Mouse (Mus musculus): Measurements from ENCODE around the gene Tbc1d8. TPM values are rescaled to one million over a fixed set of nuclear protein-coding genes. Genes with fewer than 3 reads are reported as not detected.

The Tbc1d8 gene
- total RNA-seq, 2 experiments from 2014 or later = 10.9 to 12.7 TPM

DNA sequence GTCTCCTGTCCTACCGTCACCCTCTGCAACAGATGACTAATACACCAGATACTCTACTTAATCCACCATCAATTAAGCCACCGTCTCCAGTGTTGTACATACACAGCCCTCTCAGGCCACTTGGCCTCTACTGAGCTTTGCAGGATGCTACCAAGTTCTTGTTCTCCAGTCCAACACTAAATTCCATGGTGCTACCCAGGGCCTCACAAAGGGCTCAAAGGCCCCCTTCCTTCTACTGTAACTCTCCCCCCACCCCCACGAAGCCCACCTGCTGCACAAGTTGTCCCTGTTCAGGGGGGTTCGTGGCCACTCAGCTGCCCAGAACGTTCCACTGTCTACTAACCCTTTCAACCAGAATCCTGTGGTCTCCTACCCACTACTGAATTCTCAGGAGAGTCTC is 1.5 kb downstream of the Tbc1d8 start:
- DNase-seq = no peak

DNA sequence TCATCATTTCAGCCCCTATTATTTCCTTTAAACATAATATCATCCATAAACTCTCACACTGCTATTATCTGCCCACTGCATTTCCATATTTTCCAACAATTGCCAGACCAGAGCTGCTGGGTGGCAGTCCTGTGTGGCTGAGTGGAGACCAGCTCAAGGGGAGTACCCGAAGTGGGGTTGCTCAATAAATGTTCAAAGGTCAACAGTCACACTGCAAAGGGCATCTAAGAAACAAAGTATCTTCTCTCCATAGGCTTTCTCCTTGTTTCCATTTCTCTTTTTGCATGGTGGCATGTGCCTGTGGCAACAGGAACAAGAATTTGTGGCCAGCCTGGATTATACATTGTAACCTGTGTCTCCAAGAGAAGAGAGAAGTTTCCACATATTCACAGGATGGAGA is 2.2 kb downstream of the Tbc1d8 start:
- no peak for DNase-seq

DNA sequence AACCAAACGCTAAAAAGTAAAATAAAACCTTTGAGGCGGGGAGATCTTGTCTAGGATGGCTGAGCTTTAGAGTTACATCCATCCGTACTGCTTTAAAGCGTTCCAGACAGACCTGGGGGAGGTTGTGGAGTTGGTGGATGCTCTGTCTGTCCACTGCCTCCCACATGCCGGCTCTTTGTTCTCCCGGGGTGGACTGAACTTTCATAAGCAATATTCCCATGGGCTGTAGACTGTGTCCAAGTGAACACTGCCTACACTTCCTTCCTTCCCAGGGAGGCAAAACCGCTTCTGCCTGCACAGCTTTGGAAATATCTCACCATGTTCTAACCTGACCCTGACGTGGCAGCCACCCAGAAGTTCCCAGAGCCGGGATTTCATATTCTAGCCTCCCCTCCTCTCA is 4.0 kb downstream of the Tbc1d8 start:
- no peak for DNase-seq

DNA sequence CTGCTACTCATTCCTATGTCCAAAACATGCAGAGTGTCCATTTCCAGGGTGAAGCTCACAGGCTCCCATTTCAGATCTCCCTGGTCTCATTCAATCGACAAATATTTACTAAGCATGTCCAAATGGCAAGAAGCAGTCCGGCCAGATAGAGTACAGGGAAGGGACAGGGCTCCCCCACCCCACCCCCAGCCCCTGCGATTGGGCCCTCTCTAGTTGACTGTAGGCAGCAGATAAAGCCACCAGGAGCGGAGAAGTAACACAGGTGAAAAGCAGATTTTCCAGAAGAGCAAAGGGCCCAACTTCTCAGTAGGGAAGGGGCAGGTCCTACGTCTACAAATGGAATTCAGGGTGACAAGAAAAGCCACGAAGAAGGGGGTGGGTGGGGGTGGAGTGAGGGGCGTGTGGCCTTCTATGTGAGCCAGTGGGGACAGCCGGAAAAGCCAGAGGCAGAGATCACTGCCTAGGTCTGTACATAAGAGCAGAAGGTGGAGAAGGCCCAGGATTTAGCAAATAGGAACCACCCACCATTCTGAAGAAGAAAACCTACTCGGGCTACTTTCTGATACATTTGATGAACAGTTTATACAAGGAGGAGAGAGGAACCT is 7.2 kb downstream of the Tbc1d8 start:
- DNase-seq = no peak

DNA sequence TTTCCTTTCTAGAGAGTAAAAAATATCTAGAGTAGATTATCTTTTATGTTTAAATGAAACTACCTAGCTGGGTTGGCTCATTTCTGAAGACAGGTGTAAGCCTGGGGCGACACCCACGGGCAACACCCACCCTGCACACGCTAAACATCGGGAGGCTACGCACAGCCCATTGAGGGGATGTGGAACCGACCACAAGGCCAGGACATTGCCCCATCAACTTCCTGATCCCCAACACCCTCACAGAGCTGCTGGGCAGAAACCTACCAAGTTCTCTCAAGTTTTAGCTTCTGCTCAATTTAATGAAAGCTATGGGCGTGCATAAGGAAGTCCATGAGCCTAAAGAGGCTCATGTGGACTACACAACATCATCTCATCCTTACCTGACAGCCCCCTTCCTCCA is 9.6 kb downstream of the Tbc1d8 start:
- no peak for DNase-seq

DNA sequence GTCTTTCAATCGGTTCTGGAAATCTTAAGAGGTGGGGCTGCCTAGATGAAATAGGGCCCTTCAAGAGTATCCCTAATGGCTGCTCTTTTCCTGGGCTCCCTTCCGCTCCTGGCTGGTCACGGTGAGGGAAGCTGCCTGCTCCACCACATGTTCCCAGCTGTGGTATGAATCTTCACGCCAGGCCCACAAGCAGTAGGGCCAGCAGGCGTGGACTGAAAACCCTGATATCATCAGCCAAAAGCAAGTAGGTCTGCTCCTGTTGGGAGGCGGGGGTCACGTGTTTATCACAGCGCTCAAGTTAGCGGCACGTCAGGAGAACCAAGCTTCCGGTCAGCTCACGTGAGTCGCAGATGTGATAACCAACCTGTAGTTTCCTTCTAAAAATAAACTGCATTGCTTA is 12.0 kb downstream of the Tbc1d8 start:
- no peak for DNase-seq

DNA sequence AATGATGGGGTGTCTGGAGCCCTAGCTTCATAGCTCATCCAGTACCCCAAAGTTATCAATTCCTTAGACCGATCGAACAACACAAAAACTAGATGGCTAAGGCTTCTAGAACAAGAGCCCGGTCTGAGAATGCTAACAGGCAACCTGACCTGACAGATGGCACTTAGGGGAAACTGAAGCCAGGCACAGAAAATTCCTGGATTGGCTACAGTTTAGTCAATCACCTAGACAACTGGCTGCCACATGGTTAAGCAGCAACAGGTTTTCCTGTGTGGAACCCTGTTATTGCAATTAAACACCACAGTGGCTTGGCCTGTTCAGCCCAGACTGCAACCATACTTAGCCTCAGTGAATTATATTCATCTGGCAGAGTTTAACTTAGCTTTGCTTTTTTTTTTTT is 13.8 kb downstream of the Tbc1d8 start:
- no peak for DNase-seq

DNA sequence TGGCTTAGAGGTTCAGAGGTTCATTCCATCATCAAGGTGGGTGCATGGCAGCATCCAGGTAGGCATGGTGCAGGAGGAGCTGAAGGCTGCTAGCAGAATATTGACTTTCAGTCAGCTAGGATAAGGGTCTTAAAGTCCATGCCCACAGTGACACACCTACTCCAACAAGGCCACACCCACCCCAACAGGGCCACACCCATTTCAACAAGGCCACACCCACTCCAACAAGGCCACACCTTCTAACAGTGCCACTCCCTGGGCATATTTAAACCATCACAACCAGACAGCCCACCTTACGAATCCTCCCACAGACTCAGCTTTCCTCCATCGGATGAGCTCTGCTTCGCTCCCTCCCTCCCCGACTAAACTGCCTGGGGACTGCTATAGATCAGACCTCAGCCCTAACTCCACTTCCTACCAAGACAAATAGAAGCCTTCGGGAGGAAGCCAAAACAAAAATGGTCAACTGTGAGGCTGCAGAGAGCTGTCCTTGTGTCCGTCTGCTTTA is 15.6 kb downstream of the Tbc1d8 start:
- no peak for DNase-seq

DNA sequence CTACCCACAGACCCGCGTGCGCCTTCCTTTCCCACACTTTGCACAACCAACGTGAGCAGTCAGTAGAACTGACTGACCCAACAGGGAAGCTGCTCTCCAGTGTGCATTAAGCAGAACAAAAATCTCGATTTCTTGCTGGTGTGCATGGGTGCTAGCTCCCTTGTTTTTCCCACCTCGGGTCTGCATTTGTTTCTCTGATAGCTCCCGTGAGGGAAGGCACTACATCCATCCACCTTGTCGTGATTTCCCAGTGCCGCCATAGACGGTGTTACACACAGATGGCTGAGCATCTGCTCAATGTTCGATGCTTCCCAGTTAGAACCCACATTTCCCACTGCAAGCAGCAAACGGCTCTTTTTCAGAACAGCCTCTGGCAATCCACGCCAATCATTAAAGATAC is 16.5 kb downstream of the Tbc1d8 start:
- DNase-seq = peak; percentile 38 to 39

DNA sequence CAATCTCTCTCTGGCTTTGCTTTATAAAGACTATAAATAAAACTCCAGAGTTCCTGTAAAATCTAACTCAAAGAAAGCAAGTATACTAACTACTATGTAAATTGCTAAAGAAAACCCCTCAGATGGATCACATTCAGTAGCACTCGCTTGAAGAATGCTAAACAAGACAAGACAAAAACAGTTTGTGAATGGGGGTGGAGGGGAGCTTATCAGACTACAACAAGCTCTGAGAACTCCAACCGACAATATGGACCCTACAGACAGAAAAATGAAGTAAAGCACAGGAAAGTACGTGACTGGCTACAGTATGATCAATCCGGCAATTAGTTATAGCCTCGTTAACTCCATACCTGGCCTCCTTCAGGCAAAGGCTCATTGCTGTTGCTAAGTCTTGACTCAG is 18.1 kb downstream of the Tbc1d8 start:
- no peak for DNase-seq

DNA sequence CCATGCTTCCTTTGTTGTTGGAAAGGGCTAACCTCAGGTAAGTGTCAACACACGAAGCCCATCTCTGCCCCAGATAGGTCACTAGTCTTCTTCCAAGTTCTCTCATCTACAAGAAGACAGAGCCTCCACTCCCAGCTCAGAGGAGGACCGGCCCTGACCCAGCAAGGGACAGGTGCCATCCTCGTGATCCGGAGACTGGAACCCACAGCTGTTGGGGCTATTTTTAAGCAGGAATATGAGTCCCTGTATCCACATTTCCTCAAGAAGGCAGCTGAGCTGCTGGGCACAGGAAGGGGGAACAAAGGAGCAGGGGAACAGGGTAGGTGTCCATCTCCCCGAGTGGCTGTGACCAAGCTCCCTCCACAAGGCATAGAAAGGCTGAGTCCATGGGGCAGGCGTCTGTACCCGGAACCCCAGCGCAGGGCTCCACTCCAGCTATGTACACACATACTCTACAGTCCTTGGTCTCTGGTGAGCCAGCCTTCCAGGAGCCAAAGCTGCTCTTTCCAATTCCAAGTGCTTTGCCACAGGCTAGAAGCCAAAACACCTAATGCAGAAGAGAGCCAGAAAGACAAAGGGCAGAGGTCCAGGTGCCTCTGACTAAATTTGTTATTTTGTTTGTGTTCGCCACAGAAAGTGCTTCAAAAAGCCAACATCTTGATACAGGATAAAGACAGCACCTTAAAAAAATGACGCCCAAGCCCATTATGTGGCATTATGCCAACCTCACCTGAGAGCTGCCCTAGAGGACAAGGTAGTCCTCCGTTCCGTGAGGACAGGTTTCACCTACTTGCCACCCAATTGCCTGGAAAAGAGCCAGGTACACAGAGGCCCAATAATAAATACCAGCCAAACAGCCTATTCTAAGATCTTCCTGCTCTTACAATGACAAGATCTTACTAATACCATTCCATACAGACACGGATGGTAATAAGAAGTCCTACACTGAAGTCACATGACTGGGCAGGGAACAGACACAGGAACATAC is 20.4 kb downstream of the Tbc1d8 start:
- no peak for DNase-seq

DNA sequence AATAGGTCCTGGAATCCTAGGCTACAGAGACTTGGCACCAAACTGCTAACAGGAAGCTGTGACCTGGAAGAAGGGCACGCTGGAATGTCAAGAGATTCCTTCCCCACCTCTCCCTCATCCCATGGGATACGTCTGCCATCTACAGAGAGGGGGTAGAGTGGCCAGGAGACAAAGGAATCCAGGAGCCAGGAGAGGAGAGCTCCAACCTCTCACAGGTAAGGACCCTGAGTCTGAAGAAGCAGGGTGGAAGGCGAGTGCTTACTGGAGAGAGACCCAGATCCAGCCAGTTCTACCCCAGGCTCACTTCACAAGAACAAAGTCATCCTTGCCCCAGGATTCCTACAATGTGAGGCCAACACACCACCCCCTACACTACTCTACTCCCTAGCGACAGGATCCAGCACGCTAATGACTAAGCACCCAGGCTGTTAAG is 22.1 kb downstream of the Tbc1d8 start:
- no peak for DNase-seq

DNA sequence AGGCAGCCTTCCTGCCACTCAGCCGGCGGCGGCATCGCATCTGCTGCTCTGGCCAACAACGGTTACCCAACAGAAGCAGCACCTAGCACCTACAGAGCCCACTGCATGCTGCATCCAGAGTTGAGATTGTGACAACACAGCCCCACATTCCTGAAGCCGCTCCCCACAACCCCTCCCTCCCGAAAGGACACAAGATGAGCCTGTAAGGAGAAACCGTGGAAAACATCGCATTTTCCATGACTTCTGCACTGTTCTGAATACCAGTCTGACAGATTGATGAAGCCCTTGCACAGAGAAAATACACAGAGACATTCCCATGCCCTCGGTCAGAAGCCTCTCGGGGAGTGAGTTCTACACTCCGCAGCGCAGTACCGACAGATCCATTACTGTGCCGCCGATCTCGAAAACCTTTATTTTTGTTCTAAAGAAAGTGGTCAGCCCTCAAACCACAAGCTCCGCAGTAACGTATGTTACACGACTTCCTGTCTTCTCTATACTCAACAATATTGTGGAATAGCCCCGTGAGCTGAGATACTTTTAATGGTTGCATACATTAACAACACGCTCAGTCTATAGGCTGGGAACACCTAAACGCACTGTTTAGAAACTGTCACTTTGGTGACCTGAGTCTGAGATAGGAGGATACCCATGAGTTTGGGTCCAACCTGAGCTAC is 23.1 kb downstream of the Tbc1d8 start:
- no peak for DNase-seq

DNA sequence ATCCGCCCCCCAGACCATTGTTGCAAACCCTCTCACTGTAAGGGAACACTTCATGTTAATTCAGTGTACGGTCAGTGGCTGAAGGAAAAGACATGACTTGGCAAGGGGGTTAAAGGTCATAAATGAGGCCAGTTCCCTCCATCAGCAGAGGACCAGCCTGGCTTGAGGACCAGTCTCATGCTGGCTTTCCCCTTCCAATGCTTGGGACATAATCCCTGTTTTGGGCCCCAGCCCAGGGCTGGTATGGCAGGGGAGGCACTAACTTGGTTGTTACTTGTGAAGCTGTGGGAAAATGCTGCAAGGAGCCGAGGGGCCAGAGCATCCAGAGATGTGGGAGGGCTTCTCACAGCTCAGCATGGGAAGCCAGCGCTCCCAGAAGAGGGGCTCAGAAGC is 23.8 kb downstream of the Tbc1d8 start:
- DNase-seq = no peak

DNA sequence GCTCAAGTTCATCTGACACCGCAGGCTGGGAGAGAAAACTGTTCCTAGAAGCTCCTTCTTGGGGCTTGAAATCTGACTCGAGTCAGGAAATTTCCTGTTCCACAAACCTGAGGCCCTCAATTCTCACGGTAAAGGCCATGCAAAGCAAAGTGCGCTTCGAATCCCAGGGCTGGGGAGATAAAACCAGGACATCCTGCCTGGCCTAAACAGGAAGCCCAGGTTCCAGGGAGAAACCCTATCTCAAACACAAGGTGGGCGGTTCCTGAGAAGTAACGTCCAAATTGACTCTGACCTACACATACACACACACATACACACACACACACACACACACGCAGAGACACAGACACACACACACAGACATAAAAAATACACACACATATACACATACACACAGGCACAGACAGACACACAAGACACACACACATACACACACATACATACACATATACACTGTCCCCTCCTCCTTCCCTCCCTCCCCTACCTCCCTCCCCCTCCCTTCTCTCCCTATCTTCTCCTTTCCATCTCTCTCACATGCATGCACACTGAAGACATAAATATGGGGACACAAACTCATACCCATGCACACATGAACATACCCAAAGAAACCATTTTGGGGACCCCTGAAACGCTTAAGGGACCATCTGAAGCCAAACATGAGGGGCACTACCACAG is 24.3 kb downstream of the Tbc1d8 start:
- DNase-seq = no peak

DNA sequence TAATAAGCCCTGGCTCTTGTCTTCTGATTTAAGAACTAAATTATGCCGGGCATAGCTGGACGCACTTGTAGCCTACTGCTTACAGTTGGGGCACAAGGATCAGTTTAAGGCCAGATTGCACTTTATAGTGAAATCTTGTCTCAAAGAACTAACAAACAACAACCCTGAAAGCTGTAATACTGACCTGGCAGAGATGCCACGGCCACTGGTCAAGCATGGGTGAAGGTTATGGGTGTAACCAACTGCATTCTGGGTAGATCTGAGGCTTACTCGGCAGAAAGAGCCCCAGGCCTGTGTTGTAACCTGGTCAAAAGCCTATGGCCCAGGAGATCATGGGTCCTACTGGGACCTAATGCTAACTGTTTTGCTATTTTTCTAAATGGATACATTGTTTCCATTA is 26.4 kb downstream of the Tbc1d8 start:
- DNase-seq = no peak

DNA sequence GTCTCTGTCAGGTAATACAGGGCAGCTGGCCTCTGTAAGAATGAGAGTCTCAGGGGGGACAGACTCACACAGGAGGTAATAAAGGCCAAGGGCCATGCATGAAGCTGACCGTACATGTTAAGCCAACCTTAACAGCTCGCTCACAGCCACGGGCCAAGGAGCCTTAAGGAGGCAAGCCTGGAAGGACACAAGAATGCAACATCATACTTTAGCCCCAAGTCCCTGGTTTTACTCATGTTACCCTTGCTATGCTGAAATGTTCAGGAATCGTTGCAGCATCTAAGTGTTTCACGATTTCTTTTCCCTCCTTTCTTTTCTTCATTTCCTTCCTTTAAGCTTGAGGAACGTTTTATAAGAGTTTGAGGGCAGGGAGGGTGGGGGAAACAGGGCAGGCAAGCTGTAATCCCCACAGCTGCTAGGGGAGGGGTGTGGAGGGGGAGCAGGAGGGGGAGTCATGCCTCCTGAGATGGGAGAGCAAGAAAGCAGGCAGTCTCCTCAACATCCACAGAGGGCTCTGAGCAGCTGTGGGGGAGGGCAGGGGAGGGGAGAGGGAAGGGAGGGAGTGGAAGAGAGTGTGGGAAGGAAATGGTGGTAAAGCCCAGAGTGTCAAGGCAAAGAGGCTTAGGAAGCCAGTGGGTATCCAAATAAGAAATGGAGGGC is 28.4 kb downstream of the Tbc1d8 start:
- DNase-seq = no peak

DNA sequence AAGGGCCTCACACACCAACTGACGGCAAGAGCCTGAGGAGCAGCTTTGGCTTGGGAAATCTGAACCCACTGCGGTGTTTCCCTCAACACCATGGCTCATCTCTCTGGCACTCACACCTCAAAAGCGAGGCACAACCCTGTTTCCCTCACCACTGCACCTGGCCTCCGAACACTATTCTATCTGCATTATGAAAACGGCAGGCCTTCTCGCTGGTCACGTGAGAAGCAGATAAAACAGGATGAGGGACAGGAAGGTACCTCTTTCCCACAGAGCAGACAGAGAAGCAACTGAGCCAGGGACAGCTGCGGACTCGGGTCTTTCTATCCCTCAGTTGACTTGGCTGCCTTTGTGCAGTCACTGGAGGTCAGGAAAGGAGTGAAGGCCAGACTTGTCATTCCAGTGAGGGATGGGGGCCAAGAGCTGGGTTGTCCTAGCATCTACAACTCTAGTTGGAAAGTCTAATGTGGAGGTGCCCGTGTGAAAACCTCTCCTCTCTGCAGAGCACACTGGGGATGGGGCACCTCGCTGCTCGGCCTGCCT is 29.2 kb downstream of the Tbc1d8 start:
- no peak for DNase-seq

DNA sequence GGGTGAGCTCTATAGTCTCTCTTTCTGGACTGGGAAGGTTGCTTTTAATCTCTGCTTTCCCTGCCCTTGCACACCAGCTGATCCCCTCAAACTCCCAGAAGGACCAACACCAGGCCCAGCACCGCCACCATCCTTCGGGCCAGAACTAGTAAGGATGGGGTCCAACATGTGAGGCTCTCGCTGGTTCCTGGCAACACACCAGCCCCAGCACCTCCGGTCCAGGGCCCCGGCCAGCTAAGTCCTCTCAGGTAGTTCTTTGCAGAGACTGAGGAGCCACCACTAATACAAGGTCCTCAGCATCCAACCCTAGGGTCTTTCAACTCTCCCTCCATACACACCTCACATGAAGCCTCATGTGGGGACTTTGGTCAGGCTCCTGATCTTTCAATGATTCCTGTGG is 29.7 kb downstream of the Tbc1d8 start:
- DNase-seq = no peak

DNA sequence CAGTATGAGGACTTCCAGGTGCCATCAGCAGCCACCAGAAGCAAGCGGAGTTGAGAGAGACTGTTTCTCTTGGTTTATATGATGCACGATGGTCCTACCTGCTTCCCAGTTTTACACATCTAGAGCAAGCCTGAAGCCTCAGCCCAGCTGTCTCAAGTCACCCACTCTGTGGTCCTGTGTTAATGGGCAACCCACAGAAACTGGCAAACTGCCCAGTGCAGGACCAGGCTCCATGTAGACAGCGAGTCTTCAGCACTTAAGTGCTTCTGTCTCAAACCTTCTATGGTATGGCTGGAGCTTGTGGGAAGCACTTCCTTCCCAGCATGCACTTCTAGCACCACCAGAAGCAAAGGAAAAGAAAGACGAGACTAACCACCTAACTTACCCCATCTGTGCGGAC is 30.3 kb downstream of the Tbc1d8 start:
- DNase-seq = no peak

DNA sequence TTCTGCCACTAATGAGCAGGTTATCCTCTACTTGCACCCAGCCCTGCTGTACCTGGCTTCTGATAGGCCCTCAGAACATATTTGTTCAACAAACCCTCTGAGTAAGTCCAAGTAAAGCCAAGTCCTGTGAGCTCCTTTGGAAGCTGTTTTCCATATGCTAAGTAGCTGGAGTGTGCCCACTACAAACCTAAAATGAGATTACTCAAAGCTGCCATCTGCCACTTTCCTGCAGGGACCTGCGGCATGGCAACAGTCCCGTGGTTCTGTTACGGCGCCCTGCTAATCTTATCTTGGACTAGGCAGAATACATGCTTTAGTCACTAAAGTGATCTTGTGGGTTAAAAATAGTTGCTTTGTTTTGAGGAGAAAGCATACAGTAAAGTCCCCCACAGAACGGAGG is 32.4 kb downstream of the Tbc1d8 start:
- peak; percentile 17 to 35 for DNase-seq
